10 mouse cellular contexts compared by ENCODE assay signal in genomic region chr1:126806548-126806947, GRCm38 (mm10). TPM values are rescaled to one million over a fixed set of nuclear protein-coding genes. Genes with fewer than 3 reads are reported as not detected.
A peak's percentile ranks its signal among the peaks of the same experiment; 100 is the strongest.
DNase-seq lines count a peak whose midpoint lies in the region; ATAC-seq and TF ChIP-seq lines count a peak whose summit lies in the region.
"Had no signal": no experiment of that assay in that cellular context is flagged by ENCODE, and none has a peak within 500 bp of the region (broad histone marks: within the 10 kb centered on the region; RNA-seq: fewer than 3 reads in every experiment).

No protein-coding gene starts in this region.

- H3K9ac ChIP-seq in hindbrain, embryonic 12.5 days: no peak overlapping the region
- H3K9ac ChIP-seq: embryonic facial prominence, embryonic 12.5 days; lung, embryonic 14.5 days had no signal

- H3K27ac ChIP-seq in hindbrain, embryonic 12.5 days: no peak overlapping the region
- H3K27ac ChIP-seq: embryonic facial prominence, embryonic 12.5 days; hindbrain, postnatal 0 days had no signal

- H3K9me3 ChIP-seq in hindbrain, embryonic 12.5 days (replicated peaks): no peaks in the 10 kb centered on the region
- H3K9me3 ChIP-seq: embryonic facial prominence, embryonic 12.5 days had no signal

- no peak for TF ChIP-seq CTCF in C2C12 (IDR thresholded peaks at IDR 0.05; ENCODE audit: control insufficient read depth, insufficient read depth, insufficient read length)

- no peaks in the 10 kb centered on the region for H3K36me3 ChIP-seq in C2C12 (ENCODE audit: control insufficient read depth, insufficient read depth)
- H3K36me3 ChIP-seq in hindbrain, embryonic 12.5 days: no peaks in the 10 kb centered on the region
- H3K36me3 ChIP-seq: embryonic facial prominence, embryonic 12.5 days had no signal

- no peak for ATAC-seq in hindbrain, embryonic 12.5 days (ENCODE audit: low FRiP score)
- ATAC-seq: hindbrain, postnatal 0 days had no signal

- H3ac ChIP-seq in C2C12 (ENCODE audit: control insufficient read depth, insufficient read length, low read depth): no peak overlapping the region

- H3K79me2 ChIP-seq in C2C12 (ENCODE audit: control insufficient read depth, insufficient read depth): no peaks in the 10 kb centered on the region

- no peak overlapping the region for H3K4me3 ChIP-seq in C2C12 (ENCODE audit: insufficient read depth, poor library complexity, severe bottlenecking)
- no peak overlapping the region for H3K4me3 ChIP-seq in hindbrain, embryonic 12.5 days
- H3K4me3 ChIP-seq: embryonic facial prominence, embryonic 12.5 days had no signal

- H3K4me2 ChIP-seq in hindbrain, embryonic 12.5 days (replicated peaks): no peak overlapping the region
- H3K4me2 ChIP-seq: embryonic facial prominence, embryonic 12.5 days; lung, embryonic 14.5 days had no signal

- 76% methylated on average over 7 of the region's 7 CpGs for WGBS in hindbrain, embryonic 12.5 days

- peak; percentile 16 to 70 for DNase-seq in left cerebral cortex, postnatal 14 days (ENCODE audit: low spot score in 2 of 2)
- DNase-seq in left cerebral cortex, postnatal 4 days: no peak
- DNase-seq in adipocyte (ENCODE audit: low spot score): peak; percentile 12
- peak; percentile 30 to 52 for DNase-seq in heart, postnatal 10 days
- no peak for DNase-seq in cerebellum, postnatal 25 days
- DNase-seq: lung, embryonic 14.5 days had no signal

- H3K79me3 ChIP-seq in C2C12 (ENCODE audit: low read depth): no peaks in the 10 kb centered on the region

- no peaks in the 10 kb centered on the region for H3K27me3 ChIP-seq in C2C12 (ENCODE audit: control insufficient read depth, insufficient read depth, insufficient read length)
- H3K27me3 ChIP-seq in hindbrain, embryonic 12.5 days: no peaks in the 10 kb centered on the region
- H3K27me3 ChIP-seq: embryonic facial prominence, embryonic 12.5 days had no signal

- intact Hi-C loops in left cerebral cortex, postnatal 14 days (cut with DNase I): no loop called here
- intact Hi-C loops in left cerebral cortex, postnatal 4 days (cut with DNase I): no loop called here
- intact Hi-C loops in heart, postnatal 10 days (cut with DNase I): no loop called here

- H3K4me1 ChIP-seq in hindbrain, embryonic 12.5 days: no peaks in the 10 kb centered on the region
- H3K4me1 ChIP-seq: embryonic facial prominence, embryonic 12.5 days had no signal

TF ChIP-seq in C2C12, 6 proteins besides CTCF, POLR2A, EP300 and RAD21:
- TF ChIP-seq FOSL1 (IDR thresholded peaks at IDR 0.05; ENCODE audit: insufficient read depth, low read length, poor library complexity, severe bottlenecking) (no peak), CEBPB (IDR thresholded peaks at IDR 0.05; ENCODE audit: low read depth) (peak; percentile 81)

RNA-seq across cellular contexts. Expression of gene Nckap5, which starts 24.1 kb away (rescaled TPM):
- total RNA-seq in left cerebral cortex, postnatal 14 days (2021): 1 to 10 TPM; 6.6 to 8.0 TPM
- 10 to 100 TPM; 25.5 to 25.8 TPM for total RNA-seq in left cerebral cortex, postnatal 4 days (2021)
- not detected for polyA plus RNA-seq in C2C12 (2012; fragmentation: generic; extraction: Trizol)
- 10 to 100 TPM; 17.8 to 18.2 TPM for total RNA-seq in heart, postnatal 10 days (2021)
- polyA plus RNA-seq in hindbrain, embryonic 12.5 days (2016; fragmentation: Nextera tagmentation; extraction: Ambion mirVana): 21.3 and 24.1 TPM in 2 replicates

Comparison
In these comparisons a context has a peak if more than half of its experiments do, and no peak if none do; other contexts are left out.
1. DNase-seq: peak in left cerebral cortex, postnatal 14 days (2 of 2), adipocyte (single experiment) and heart, postnatal 10 days (2 of 2); none in left cerebral cortex, postnatal 4 days (single experiment) and cerebellum, postnatal 25 days (0 of 2).